Mouse (Mus musculus) liver, adult 2 months (tissue): Measurements from ENCODE around the gene Dpp6.

Experiments used
- CTCF ChIP-seq: fragments of 200-500 bp; IDR thresholded peaks from 2 replicates; pipeline ENCODE4 v1.5.1; 2011; ENCODE audit warnings: low read depth, low read length, control low read depth
- POLR2A ChIP-seq: fragments of 200-500 bp; IDR thresholded peaks from 2 replicates; pipeline ENCODE4 v1.6.1; 2011; ENCODE audit warnings: low read length, control low read depth; ENCODE audit not compliant: insufficient read depth; ENCODE audit errors: extremely low read depth

- TF ChIP-seq CTCF = no peak
- TF ChIP-seq POLR2A = no peak
These were observed 438.2 kb downstream of the Dpp6 start for GRCm38 (mm10) chr5:27255247-27255646.
